Mouse (Mus musculus) ES-E14 (cell line): ENCODE data around the gene Pigh. TPM values are rescaled to one million over a fixed set of nuclear protein-coding genes. Genes with fewer than 3 reads are reported as not detected.

Experiments used
- DNase-seq: peaks from one replicate; pipeline ENCODE4 v3.0.0-alpha.2; 2013; ENCODE audit warnings: low read depth, low spot score
- H3K27ac ChIP-seq: 2 replicates; pipeline ENCODE4 v1.5.1; 2012; ENCODE audit warnings: low read depth, mild to moderate bottlenecking, low read length, moderate library complexity, mixed read lengths; ENCODE audit not compliant: poor library complexity, insufficient read depth, severe bottlenecking
- H3K36me3 ChIP-seq: 2 replicates; pipeline ENCODE4 v1.6.1; 2012; ENCODE audit warnings: mild to moderate bottlenecking, low read length, moderate library complexity, mixed read lengths; ENCODE audit not compliant: control insufficient read depth, poor library complexity, insufficient read depth, severe bottlenecking
- H3K4me1 ChIP-seq, 2 experiments: fragments of 150-350 bp in 1 of 2; sonication (generic) in 1 of 2; 2 replicates each; pipeline ENCODE4 v1.6.1; 2012; ENCODE audit warnings: low read length in 2 of 2, mild to moderate bottlenecking in 1 of 2, mixed read lengths in 1 of 2; ENCODE audit not compliant: control insufficient read depth in 2 of 2, insufficient read depth in 2 of 2, poor library complexity in 1 of 2
- H3K4me3 ChIP-seq, 2 experiments: fragments of 150-350 bp in 1 of 2; sonication (generic) in 1 of 2; 2 replicates each; pipeline ENCODE4 v1.5.1; 2012; ENCODE audit warnings: low read length in 2 of 2, low read depth in 1 of 2, mild to moderate bottlenecking in 1 of 2, mixed read lengths in 1 of 2; ENCODE audit not compliant: insufficient read depth in 1 of 2, poor library complexity in 1 of 2, severe bottlenecking in 1 of 2
- H3K9ac ChIP-seq: 2 replicates; pipeline ENCODE4 v1.6.1; 2012; ENCODE audit warnings: low read depth, mild to moderate bottlenecking, low read length, mixed read lengths; ENCODE audit not compliant: poor library complexity, insufficient read depth, severe bottlenecking
- H3K9me3 ChIP-seq: fragments of 150-350 bp; sonication (generic); 2 replicates; pipeline ENCODE4 v1.6.1; 2012; ENCODE audit warnings: low read depth, mild to moderate bottlenecking, low read length; ENCODE audit not compliant: control insufficient read depth, insufficient read depth
- CHD2 ChIP-seq: IDR thresholded peaks from 2 replicates; pipeline ENCODE4 v1.6.1; 2014; ENCODE audit warnings: mild to moderate bottlenecking, low read depth, low read length, inconsistent platforms
- HCFC1 ChIP-seq: IDR thresholded peaks from 2 replicates; pipeline ENCODE4 v1.6.1; 2012; ENCODE audit warnings: low read length, inconsistent platforms, borderline replicate concordance; ENCODE audit not compliant: insufficient read depth
- MAFK ChIP-seq: IDR thresholded peaks from 2 replicates; pipeline ENCODE4 v1.6.1; 2014; ENCODE audit warnings: mild to moderate bottlenecking, low read depth, low read length, inconsistent platforms; ENCODE audit not compliant: insufficient read depth
- ZC3H11A ChIP-seq: IDR thresholded peaks from 2 replicates; pipeline ENCODE4 v1.6.1; 2012; ENCODE audit warnings: low read depth, mild to moderate bottlenecking, inconsistent platforms, low read length, borderline replicate concordance
- ZNF384 ChIP-seq: IDR thresholded peaks from 2 replicates; pipeline ENCODE4 v1.6.1; 2012; ENCODE audit warnings: low read depth, low read length, inconsistent platforms
- in situ Hi-C, 2 experiments: fragments of 600-800 bp; cut with MboI; formaldehyde crosslinking; loops; one replicate each; pipeline ENCODE4 v1.15.1; 2025; ENCODE audit warnings: low sequenced_read_pairs in 2 of 2, inconsistent platforms in 1 of 2; ENCODE audit not compliant: unreplicated experiment in 2 of 2
- total RNA-seq: library from RNA; depleted of rRNA; stranded (reverse); fragments of 300-350 nt; gene quantifications from 2 replicates; pipeline ENCODE4 v1.2.3, GENCODE M21; 2012; rRNA removed

Pigh gene
- 14.8 and 17.0 TPM in 2 replicates for total RNA-seq

DNA sequence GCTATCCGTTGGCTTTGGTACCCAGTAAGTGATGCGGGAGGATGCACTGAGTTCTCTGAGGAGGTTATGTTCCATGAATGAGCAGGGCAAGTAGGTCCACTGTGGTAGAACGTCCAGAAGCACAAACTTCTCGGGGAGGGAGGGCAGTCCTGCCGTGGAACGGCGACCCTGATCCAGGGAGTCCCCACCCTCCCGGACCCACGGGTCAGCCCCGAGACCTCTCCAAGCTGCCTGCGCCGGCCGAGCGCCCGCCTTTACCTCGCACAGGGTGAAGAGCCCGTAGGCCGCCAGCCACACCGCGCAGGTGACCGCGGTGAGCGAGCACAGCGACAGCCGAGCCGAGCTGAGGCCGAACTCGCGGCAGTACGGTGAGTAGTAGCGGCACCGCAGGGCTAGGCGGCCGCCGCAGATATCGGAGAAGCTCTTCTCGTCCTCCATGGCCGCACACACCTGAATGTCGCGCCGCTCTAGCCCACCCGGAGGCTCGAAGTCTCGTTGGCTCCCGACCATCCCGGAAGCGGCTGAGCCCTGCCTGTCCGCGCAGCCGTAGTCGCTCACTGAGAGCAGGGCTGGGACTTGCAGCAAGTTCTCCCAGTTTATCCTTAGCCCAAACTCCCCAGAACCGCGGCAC, at the start of gene Pigh:
TSS of gene Pigh (minus strand) at position 470 of the 631 bp plus-strand sequence.
- Histone ChIP-seq H3K36me3 (no peaks in the 10 kb centered on the region), H3K9ac (peak within 1 kb of the TSS; percentile 93)

DNA sequence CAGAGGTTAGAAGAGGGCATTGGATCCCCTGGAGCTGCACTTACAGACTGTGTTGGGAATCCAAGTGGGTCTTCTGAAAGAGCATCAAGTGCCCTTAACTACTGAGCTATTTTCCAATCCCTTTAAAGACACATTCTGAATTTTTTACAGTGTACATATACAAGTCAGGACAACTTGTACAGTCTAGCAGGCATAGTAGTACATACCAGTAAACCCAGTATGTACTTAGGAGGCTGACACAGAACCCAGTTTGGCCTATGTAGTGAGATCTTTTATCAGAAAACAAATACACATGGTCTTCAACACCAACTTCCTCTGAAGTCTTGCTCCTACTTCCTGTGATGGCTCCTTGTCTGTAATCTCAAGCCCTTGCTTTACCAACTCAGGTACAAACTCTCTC, 49.5 kb upstream of the Pigh start:
- no peak overlapping the region for H3K9ac ChIP-seq
- no peak overlapping the region for H3K27ac ChIP-seq
- DNase-seq, result no peak
- no peaks in the 10 kb centered on the region for H3K9me3 ChIP-seq
- no peak overlapping the region for H3K4me3 ChIP-seq
- no peaks in the 10 kb centered on the region for H3K4me1 ChIP-seq
- TF ChIP-seq ZC3H11A, result no peak
- no peak for TF ChIP-seq HCFC1
- no peak for TF ChIP-seq MAFK
- TF ChIP-seq CHD2, result no peak
- no peak for TF ChIP-seq ZNF384
- in situ Hi-C loops, result no loop called here
- H3K36me3 ChIP-seq, result no peaks in the 10 kb centered on the region

More for the DNA sequence above, at the start of gene Pigh:
- in situ Hi-C loops, result loop anchor here in 1 of 2 experiments (10.0 kb wide), 1 partner anchor 174 kb away; no protein-coding TSS in a partner anchor
- TF ChIP-seq CHD2, result no peak
- TF ChIP-seq ZC3H11A, result no peak
- no peak for TF ChIP-seq ZNF384
- peak; percentile 47; the same call in 1 of the 2 replicates for TF ChIP-seq HCFC1
- TF ChIP-seq MAFK, result no peak
- Histone ChIP-seq H3K4me1 (no peaks in the 10 kb centered on the region), H3K9me3 (no peaks in the 10 kb centered on the region), H3K27ac (no peak within 1 kb of the TSS), H3K4me3 (peak within 1 kb of the TSS; percentile 93 to 96)
- DNase-seq, result peak; percentile 80

DNA sequence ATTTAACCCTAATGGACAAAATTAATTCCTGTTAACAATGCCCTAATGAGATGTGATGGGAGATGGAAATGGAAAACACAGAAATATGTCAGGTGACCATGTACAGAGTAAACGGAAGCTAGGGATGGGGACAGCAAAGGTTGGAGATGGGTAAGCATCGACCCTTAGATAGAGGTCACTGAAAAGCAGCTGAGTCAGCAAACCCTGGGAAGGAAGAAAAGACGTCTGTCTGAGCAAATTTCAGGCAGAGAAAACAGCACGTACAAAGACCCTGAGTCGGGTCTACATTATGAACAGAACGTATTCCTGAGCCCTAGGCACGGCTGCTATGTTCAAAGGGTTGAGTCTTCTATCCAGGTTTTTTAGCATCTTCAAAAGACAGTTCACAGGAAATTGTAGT, 47.5 kb upstream of the Pigh start:
- TF ChIP-seq ZNF384 (no peak), MAFK (peak; percentile 93)
- in situ Hi-C loops, result no loop called here
- Histone ChIP-seq H3K27ac (no peak overlapping the region), H3K36me3 (no peaks in the 10 kb centered on the region), H3K9me3 (no peaks in the 10 kb centered on the region), H3K9ac (no peak overlapping the region), H3K4me1 (no peaks in the 10 kb centered on the region), H3K4me3 (no peak overlapping the region)
- no peak for DNase-seq

DNA sequence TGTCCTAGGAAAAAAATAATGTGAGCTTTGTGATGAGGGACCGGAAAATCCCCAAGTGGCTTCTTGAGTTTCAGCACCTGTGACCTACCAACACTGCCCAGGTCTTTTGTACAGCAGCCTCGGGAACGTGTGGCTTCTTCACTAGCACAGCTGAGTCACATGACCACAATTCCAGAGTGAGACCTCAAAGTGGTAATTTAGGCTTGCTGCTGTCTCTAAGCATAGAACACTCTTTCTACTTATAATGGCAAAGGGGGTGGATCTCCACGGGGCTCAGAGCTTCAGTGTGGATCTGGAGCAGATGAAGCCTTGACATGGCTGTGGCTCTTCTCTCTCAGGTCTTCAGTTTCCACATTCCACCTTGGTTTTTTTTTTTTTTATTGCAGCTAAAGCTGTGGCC, 45.7 kb upstream of the Pigh start:
- DNase-seq, result no peak
- H3K4me3 ChIP-seq, result no peak overlapping the region
- no peaks in the 10 kb centered on the region for H3K9me3 ChIP-seq
- H3K9ac ChIP-seq, result no peak overlapping the region
- no peaks in the 10 kb centered on the region for H3K36me3 ChIP-seq
- in situ Hi-C loops, result no loop called here
- no peak for TF ChIP-seq ZC3H11A
- no peak for TF ChIP-seq CHD2
- TF ChIP-seq ZNF384, result no peak
- TF ChIP-seq MAFK, result no peak
- no peak for TF ChIP-seq HCFC1
- H3K4me1 ChIP-seq, result no peaks in the 10 kb centered on the region
- H3K27ac ChIP-seq, result no peak overlapping the region

DNA sequence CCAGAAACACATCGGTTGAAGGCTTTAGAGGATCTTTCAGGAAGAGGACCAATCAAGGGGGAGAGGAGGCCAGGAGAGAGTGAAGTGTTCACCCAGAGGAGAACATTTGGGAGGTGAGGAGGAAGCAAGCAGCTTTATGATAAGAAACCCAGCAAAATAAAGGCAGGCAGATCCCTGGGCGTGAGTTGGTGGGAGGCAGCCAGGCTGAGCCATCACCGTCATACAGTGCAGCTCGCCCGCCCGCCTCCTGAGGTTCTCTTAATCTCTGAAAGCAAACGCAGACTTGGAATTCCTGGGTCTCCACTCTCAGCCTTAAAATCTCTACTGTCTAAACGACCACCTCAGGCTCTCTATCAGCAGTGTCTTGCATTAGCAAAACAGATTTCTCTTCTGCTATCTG, 45.2 kb upstream of the Pigh start:
- no peak for DNase-seq
- in situ Hi-C loops, result no loop called here
- H3K9me3 ChIP-seq, result no peaks in the 10 kb centered on the region
- H3K27ac ChIP-seq, result no peak overlapping the region
- TF ChIP-seq HCFC1 (no peak), CHD2 (no peak), ZNF384 (no peak), ZC3H11A (no peak), MAFK (no peak)
- no peak overlapping the region for H3K9ac ChIP-seq
- no peaks in the 10 kb centered on the region for H3K4me1 ChIP-seq
- H3K36me3 ChIP-seq, result no peaks in the 10 kb centered on the region
- no peak overlapping the region for H3K4me3 ChIP-seq
